Mouse (Mus musculus): ENCODE measurements at regions not wholly inside any gene's neighbourhood (a gene's known extent, or its start where the extent isn't known, plus 50 kb on each side); places are given as distances from the start of the nearest gene placed in this dataset.

DNA sequence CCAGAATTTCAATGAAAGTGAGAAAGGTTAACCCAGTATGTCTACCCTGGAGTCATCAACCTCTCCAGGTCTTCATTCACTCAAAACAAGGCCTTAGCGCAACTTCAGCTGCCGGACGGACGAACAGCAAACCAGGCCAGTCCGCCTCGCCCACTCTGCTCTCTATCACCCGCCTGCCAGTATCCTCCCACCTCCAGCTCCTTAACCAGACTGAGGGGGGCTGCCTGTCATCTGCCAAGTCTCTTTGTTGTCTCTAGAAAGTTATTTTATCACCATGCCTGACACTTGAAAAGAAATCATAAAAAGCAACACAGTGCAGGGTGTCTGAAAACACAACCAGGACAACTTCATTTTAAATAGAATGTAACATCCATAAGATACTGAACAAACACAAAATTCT, 195.4 kb upstream of the Smim15 start:
- TF ChIP-seq POLR2A (IDR thresholded peaks at IDR 0.05; ENCODE audit: borderline replicate concordance, insufficient read depth, low read length) (no peak), CTCF (IDR thresholded peaks at IDR 0.05; ENCODE audit: borderline replicate concordance, insufficient read depth, low read depth, low read length) (no peak)

All from cerebellum, adult 2 months (tissue).